23 mouse cellular contexts compared by ENCODE assay signal in the genomic region with DNA sequence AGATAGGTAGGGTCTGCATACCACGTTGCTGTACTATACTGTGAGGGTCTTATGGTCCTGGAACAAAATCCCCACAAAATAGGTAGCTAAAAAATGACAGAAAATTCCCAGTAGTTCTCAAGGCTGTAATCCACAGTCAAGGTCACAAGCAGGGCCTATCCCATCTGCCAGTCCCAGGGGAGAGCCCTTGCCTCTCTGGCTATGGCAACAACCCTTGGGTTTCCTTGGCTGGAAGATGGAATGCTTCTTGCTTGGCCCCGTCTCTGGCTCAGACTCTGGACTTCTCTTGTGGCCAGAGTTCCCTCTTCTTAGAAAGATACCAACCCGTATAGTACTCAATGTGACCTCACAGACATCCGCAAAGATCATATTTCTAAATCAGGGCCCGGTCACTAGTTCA. TPM values are rescaled to one million over a fixed set of nuclear protein-coding genes. Genes with fewer than 3 reads are reported as not detected.
DNase-seq lines count a peak whose midpoint lies in the region; ATAC-seq and TF ChIP-seq lines count a peak whose summit lies in the region.
"Had no signal": no experiment of that assay in that cellular context is flagged by ENCODE, and none has a peak within 500 bp of the region (broad histone marks: within the 10 kb centered on the region; RNA-seq: fewer than 3 reads in every experiment).

No protein-coding gene starts in this region.

- 0 out of 2 replicates have a peak, but pooled peaks cover 2% of the 10 kb centered on the region for H3K4me1 ChIP-seq in kidney, postnatal 0 days (replicated peaks; ENCODE audit: insufficient read depth, low read length)
- no peaks in the 10 kb centered on the region for H3K4me1 ChIP-seq in kidney, embryonic 14.5 days (ENCODE audit: control insufficient read depth, insufficient read depth, low read length)
- H3K4me1 ChIP-seq: embryonic facial prominence, embryonic 13.5 days; hindbrain, embryonic 15.5 days had no signal

- H3K9ac ChIP-seq in kidney, postnatal 0 days (ENCODE audit: low read depth, low read length), result no peak overlapping the region
- H3K9ac ChIP-seq in kidney, embryonic 14.5 days (ENCODE audit: low read depth, low read length), result no peak overlapping the region
- H3K9ac ChIP-seq: forebrain, embryonic 15.5 days; hindbrain, embryonic 12.5 days; hindbrain, embryonic 15.5 days had no signal

- no peak overlapping the region for H3K4me2 ChIP-seq in kidney, postnatal 0 days (ENCODE audit: low read length)
- H3K4me2 ChIP-seq in kidney, embryonic 14.5 days (replicated peaks; ENCODE audit: low read depth, low read length), result no peak overlapping the region
- H3K4me2 ChIP-seq: embryonic facial prominence, embryonic 13.5 days; forebrain, embryonic 15.5 days; heart, embryonic 11.5 days; hindbrain, embryonic 12.5 days; hindbrain, embryonic 15.5 days had no signal

- H3K9me3 ChIP-seq in kidney, postnatal 0 days (replicated peaks; ENCODE audit: low read length), result no peaks in the 10 kb centered on the region
- H3K9me3 ChIP-seq in kidney, embryonic 14.5 days (ENCODE audit: control insufficient read depth, low read length), result no peaks in the 10 kb centered on the region
- H3K9me3 ChIP-seq: embryonic facial prominence, embryonic 10.5 days; embryonic facial prominence, embryonic 13.5 days; forebrain, embryonic 10.5 days; forebrain, embryonic 15.5 days; hindbrain, embryonic 12.5 days; hindbrain, embryonic 15.5 days had no signal

- WGBS in kidney, postnatal 0 days, result 82% methylated on average over 5 of the region's 5 CpGs
- 80% methylated on average over 5 of the region's 5 CpGs for WGBS in kidney, embryonic 14.5 days

- no peak for ATAC-seq in kidney, postnatal 0 days (replicated peaks; ENCODE audit: low FRiP score, low read depth)
- no peak for ATAC-seq in kidney, embryonic 14.5 days (ENCODE audit: low FRiP score, low TSS enrichment)
- ATAC-seq: forebrain, embryonic 15.5 days; intestine, postnatal 0 days had no signal

- peak; percentile 48 to 75 for DNase-seq in adrenal gland, adult (ENCODE audit: inconsistent age in 2 of 2, low spot score in 1 of 2)
- DNase-seq in adrenal gland, adult 8-10 months, result no peak
- peak; percentile 69 for DNase-seq in adrenal gland, postnatal 14 days
- no peak for DNase-seq in adrenal gland, adult 18-20 months (ENCODE audit: low spot score in 2 of 2)
- no peak for DNase-seq in kidney, postnatal 0 days (ENCODE audit: low spot score)
- peak; percentile 91 for DNase-seq in adipocyte (ENCODE audit: low spot score)
- no peak for DNase-seq in urinary bladder, postnatal 25 days (ENCODE audit: low spot score)
- DNase-seq: cerebellum, adult 11-12 months; cerebellum, adult 8-10 months; cerebellum, postnatal 10 days; cerebellum, postnatal 36 days; embryo, embryonic 11 days; gastrocnemius, postnatal 10 days; heart, adult 11 months had no signal

- no peaks in the 10 kb centered on the region for H3K36me3 ChIP-seq in kidney, postnatal 0 days (ENCODE audit: insufficient read depth, low read length)
- no peaks in the 10 kb centered on the region for H3K36me3 ChIP-seq in kidney, embryonic 14.5 days (ENCODE audit: control insufficient read depth, insufficient read depth, low read length)
- H3K36me3 ChIP-seq: embryonic facial prominence, embryonic 10.5 days; embryonic facial prominence, embryonic 13.5 days; forebrain, embryonic 10.5 days; forebrain, embryonic 15.5 days; hindbrain, embryonic 12.5 days; hindbrain, embryonic 15.5 days had no signal

- TF ChIP-seq CTCF in kidney, postnatal 0 days (IDR thresholded peaks at IDR 0.05; ENCODE audit: low read depth), result no peak

- H3K27me3 ChIP-seq in kidney, postnatal 0 days (ENCODE audit: insufficient read depth, low read length), result no peaks in the 10 kb centered on the region
- no peaks in the 10 kb centered on the region for H3K27me3 ChIP-seq in kidney, embryonic 14.5 days (ENCODE audit: control insufficient read depth, insufficient read depth, low read length)
- H3K27me3 ChIP-seq: embryonic facial prominence, embryonic 13.5 days; forebrain, embryonic 15.5 days; hindbrain, embryonic 12.5 days; hindbrain, embryonic 15.5 days had no signal

- H3K4me3 ChIP-seq in kidney, postnatal 0 days (replicated peaks; ENCODE audit: low read depth, low read length), result no peak overlapping the region
- no peak overlapping the region for H3K4me3 ChIP-seq in kidney, embryonic 14.5 days (ENCODE audit: low read length)
- H3K4me3 ChIP-seq: embryonic facial prominence, embryonic 10.5 days; embryonic facial prominence, embryonic 13.5 days; forebrain, embryonic 10.5 days; forebrain, embryonic 15.5 days; hindbrain, embryonic 12.5 days; hindbrain, embryonic 15.5 days had no signal

- H3K27ac ChIP-seq in kidney, postnatal 0 days, result 0 out of 2 replicates have a peak overlapping the region, but pooled peaks have one; percentile 15
- H3K27ac ChIP-seq in kidney, embryonic 14.5 days (ENCODE audit: low read depth, low read length), result no peak overlapping the region
- H3K27ac ChIP-seq: embryonic facial prominence, embryonic 10.5 days; embryonic facial prominence, embryonic 13.5 days; forebrain, embryonic 10.5 days; forebrain, embryonic 15.5 days; hindbrain, embryonic 12.5 days; hindbrain, embryonic 15.5 days had no signal

RNA-seq across cellular contexts. Expression of a gene that starts 47.3 kb away (rescaled TPM):
- 100 to 1,000 TPM; 165 to 259 (median 182) TPM for total RNA-seq in adrenal gland, adult 8-10 months (2022)
- 94.1 and 104 TPM in 2 replicates for total RNA-seq in adrenal gland, postnatal 14 days (2021)
- total RNA-seq in adrenal gland, adult 18-20 months (2021), result 100 to 1,000 TPM; 133 to 161 TPM
- polyA plus RNA-seq in kidney, postnatal 0 days (2015; fragmentation: Nextera tagmentation; extraction: Ambion mirVana), result 41.2 and 46.2 TPM in 2 replicates
- 13.5 and 19.8 TPM in 2 replicates for polyA plus RNA-seq in kidney, embryonic 14.5 days (2014; fragmentation: Nextera tagmentation; extraction: Ambion mirVana)

Comparison
In these comparisons a context has a peak if more than half of its experiments do, and no peak if none do; other contexts are left out.
1. DNase-seq: peak in adrenal gland, adult (2 of 2), adrenal gland, postnatal 14 days (single experiment) and adipocyte (single experiment); none in adrenal gland, adult 8-10 months (single experiment), adrenal gland, adult 18-20 months (0 of 2), kidney, postnatal 0 days (single experiment) and urinary bladder, postnatal 25 days (single experiment).